Mouse (Mus musculus) thymus, adult 18-20 months (tissue): ENCODE data around the gene Prkar2a.
A peak's percentile ranks its signal among the peaks of the same experiment; 100 is the strongest.

Source experiments
- DNase-seq, 2 experiments: peaks; one replicate each; pipeline ENCODE4 v3.0.0; 2022; ENCODE audit warnings: mixed read lengths in 2 of 2

Gene Prkar2a

DNA sequence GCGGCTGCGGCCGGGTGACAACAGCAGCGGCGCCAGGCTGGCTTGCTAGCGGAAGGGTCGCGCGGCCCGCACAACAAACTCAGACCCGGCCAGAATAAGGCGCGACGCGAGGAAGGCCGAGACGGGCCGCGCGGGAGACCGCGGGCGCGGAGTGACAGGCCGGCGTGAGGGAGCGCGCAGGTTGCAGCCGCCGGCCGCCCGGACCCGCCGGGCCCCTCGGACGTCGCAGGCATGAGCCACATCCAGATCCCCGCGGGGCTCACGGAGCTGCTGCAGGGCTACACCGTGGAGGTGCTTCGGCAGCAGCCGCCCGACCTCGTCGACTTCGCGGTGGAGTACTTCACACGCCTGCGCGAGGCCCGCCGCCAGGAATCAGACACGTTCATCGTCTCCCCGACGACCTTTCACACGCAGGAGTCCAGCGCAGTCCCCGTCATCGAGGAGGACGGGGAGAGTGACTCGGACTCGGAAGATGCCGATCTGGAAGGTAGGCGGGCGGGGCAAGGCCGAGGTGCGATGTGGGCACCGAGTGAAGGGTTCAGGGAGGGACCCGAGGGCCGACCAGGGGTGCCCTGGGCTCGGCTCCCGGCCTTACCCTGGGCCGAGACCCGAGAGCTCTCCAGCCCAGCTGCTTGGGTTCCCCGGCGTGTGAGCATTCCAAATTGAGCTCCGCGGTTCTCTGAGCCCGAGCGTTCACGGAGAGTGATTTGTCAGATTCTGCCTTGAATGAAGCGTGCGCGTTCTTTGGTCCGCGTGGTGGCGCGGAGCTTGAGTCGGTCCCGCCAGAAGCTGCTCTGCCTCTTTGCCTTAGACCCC, 3.3 kb downstream of the Prkar2a start:
- peak; percentile 15 for DNase-seq

- no peak for DNase-seq
Measured at GRCm38 (mm10) chr9:108693946-108694345, 4.8 kb downstream of the Prkar2a start.

DNA sequence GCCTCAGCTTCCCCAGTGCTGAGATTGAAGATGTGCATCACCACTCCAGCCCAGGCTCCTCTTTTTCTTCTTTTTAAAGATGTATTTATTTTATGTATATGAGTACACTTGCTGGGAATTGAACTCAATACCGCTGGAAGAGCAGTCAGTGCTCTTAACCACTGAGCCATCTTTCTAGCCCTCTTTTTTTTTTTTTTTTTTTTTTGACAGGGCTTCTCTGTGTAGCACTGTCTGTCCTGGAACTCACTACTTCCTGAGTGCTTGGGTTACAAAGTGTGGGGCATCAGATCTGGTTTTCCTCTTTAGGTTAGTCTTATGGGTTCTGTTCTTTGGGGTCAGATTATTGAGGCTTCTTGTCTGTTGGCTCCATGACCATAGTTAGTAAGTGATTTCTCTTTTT, 5.4 kb downstream of the Prkar2a start:
- DNase-seq: no peak

GRCm38 (mm10) chr9:108702476-108702875, 13.4 kb downstream of the Prkar2a start:
- no peak for DNase-seq

GRCm38 (mm10) chr9:108703373-108704110, 14.4 kb downstream of the Prkar2a start:
- no peak for DNase-seq

- no peak for DNase-seq
Measured at GRCm38 (mm10) chr9:108704591-108704990, 15.5 kb downstream of the Prkar2a start.

- DNase-seq: no peak
Measured at GRCm38 (mm10) chr9:108707212-108707611, 18.1 kb downstream of the Prkar2a start.

DNA sequence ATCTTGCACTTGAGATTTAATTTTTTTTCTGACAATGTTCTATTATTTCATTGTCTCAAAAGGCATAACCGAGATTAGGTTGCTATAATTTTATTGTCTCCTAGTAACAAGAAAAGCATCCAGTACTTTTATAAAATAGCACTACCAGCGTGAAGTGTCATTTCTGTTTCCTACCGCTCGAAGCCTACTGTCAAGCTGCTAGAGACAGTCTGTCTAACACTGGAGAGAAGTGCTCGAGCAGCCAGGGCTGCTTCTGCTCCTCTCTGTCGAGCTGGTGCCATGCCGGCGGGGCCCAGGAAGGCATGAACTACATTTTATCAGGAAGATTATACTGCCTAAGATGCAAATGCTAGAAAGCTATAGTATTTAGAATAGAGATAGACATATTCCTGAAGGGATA, 19.7 kb downstream of the Prkar2a start:
- DNase-seq: no peak

DNA sequence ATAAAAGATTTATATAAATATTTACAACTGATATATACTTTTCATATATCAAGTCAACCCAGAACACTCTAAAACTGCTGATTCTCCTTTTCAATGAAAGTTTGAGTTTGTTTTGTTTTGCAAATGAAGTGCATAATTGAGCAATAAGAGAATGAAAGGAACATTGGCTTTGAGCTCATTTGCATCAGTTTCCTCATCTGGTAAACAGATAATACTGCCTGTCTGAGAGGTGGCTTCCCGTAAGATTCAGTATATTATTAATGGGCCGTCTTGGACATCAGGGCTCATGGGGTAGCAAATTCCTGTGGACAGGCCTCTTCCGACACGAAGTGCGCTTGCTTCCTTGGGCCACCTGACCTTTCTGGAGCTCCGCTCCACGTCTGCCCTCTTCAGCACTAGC, 21.7 kb downstream of the Prkar2a start:
- DNase-seq: no peak

- DNase-seq: no peak
Measured at GRCm38 (mm10) chr9:108716199-108716598, 27.1 kb downstream of the Prkar2a start.

DNA sequence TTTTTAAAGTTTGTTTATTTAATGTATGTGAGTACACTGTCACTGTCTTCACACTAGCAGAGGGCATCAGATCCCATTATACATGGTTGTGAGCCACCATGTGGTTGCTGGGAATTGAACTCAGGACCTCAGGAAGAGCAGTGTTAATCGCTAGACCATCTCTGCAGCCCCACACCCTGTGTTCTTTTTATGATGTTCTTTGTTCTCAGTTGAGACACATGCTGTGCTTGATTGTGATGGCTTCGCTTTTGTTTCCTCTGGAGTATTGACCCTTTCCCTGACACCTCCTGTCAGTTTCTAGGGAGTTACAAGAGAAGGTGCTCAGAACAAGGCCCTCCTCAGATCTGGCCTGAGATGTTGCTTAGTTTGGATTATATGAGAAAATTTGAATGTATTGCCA, 34.6 kb downstream of the Prkar2a start:
- no peak for DNase-seq

DNA sequence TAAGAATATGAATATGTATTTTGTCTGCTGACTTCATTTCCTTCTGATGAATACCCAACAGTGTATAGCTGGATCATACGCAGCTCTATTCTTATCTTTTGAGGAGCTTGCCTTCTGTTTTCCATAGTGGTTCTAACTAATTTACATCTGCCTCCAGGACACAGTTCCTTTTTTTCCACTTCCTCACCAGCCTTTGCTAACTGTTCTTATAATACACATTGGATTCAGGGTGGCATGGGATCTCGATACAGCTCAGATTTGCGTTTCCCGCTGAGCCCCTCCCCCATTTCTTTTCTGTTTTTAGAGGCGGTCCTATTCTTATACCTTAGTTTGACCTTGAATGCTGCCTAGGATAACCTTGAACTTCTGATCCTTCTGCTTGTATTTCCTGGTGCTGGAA, 37.0 kb downstream of the Prkar2a start:
- DNase-seq: no peak

- DNase-seq: no peak
Measured at GRCm38 (mm10) chr9:108729050-108729449, 39.9 kb downstream of the Prkar2a start.

DNA sequence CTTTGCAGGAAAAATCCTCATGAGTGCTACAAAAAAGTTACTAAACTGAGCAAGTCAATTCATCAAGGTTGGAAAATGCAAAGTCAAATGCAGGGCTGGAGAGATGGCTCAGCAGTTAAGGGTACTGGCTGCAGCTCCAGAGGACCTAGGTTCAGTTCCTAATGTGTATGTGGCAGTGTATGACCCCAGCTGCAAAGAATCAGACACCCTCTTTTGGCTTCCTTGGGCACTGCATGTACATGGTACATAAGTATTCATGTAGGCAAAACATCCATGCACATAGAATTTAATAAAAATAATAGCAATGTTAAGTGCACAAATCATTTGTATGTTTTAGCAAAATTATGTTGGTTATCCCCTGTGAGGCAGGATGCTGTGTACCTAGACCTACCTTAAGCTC, 43.3 kb downstream of the Prkar2a start:
- DNase-seq: no peak

DNA sequence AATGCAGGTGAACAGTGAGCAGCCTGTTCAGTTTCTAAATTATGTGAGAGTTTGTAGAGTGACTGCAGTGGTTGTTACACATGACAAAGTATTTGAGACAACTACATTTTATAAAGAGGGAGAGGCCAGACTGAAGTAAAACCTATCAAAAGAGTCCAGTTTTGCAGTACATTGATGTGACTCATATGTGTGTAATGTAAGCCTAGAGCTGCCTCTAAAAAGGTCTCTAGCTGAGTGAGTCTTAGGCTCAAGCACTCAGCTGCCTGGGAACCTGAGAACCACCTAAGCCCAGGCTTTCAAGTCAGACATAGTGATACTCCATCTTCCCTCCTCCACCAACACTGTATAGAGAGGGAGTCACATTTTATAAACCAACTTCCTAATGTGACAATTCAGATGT, 45.5 kb downstream of the Prkar2a start:
- no peak for DNase-seq

GRCm38 (mm10) chr9:108739239-108739638, 50.1 kb downstream of the Prkar2a start:
- DNase-seq: no peak

DNA sequence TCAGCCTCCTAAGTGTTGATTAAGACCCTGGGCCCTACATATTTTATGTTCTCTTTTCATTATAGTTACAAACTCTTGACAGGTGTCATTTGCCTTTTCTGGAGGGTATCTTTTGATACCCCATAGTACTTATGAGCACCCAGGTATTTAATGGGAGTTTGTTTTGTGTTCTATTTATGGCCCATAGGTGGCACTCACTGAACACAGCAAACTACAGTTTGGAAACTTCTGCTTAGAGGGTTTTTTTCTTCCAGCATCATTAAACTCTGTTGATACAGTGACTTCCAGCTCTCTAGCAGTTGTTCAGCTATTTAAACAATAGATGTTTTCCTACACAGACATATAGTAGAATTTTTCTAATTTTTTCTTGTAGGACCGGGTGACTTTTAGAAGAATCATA, 50.9 kb downstream of the Prkar2a start:
- DNase-seq: no peak

DNA sequence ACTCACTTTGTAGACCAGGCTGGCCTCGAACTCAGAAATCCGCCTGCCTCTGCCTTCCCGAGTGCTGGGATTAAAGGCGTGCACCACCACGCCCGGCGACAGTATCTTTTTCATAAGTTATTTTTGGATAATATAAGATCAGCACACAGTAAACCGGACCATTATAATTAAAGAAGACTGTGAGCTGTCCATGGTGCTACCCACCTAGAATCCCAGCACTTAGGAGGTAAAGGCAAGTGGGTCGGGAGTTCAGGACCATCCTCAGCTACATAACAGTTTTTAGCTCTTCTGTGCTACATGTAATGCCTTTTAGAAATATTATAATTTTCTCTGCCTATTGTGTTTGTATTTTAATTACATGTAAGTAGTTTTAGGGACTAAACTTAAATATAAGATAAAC, 52.9 kb downstream of the Prkar2a start:
- no peak for DNase-seq

GRCm38 (mm10) chr9:108746876-108747499, 57.9 kb downstream of the Prkar2a start:
- DNase-seq: no peak

GRCm38 (mm10) chr9:108747694-108748093, 58.6 kb downstream of the Prkar2a start:
- no peak for DNase-seq

- DNase-seq: no peak
Measured at GRCm38 (mm10) chr9:108748600-108749183, 59.6 kb downstream of the Prkar2a start.

- DNase-seq: no peak
Measured at GRCm38 (mm10) chr9:108750616-108751015, 61.5 kb downstream of the Prkar2a start.

GRCm38 (mm10) chr9:108752142-108752920, 63.2 kb downstream of the Prkar2a start:
- DNase-seq: no peak
